Mouse (Mus musculus) right cerebral cortex, postnatal 36 days (tissue): Measurements from ENCODE around the gene Dpf2.

ENCODE experiments used
- DNase-seq, 2 experiments: peaks; one replicate each; pipeline ENCODE4 v3.0.0; 2022; ENCODE audit warnings: low spot score in 2 of 2, mixed read lengths in 1 of 2

The Dpf2 gene

DNA sequence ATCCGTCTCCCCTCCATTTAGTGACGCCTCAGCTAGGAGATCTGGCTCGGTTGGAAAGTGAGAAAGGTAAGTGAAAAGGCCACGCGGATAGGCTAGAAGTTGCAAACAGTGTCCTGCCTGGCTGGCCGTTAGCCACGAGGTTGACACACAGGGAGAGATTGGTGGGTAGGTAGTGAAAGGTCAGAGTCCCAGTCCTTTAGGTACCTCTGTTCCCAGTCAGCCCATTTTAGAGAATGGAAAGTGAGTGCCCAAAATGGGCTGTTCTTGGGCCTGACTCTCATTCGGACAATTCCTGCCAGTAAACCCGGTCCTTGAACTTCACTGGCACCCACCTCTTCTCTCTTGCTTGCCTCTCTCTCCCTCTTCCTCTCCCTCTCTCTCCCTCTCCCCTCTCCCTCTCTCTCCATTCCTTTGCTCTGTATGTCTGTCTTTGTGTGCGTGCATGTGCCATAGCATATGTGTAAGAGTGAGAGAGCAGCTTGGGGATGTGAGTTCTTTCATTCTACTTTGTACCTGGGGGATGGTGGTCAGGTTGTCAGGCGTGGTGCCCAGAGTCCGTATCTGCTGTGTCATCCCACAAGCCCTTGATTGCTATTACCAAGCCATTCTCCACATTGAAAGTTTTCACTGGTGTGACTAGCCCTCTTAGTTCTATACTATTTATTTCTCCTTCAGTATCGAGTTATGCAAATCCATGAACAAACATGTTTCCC is at the start of gene Dpf2:
Gene Dpf2 (minus strand): TSS at position 4 of the 713 bp plus-strand sequence.
- no peak for DNase-seq

DNA sequence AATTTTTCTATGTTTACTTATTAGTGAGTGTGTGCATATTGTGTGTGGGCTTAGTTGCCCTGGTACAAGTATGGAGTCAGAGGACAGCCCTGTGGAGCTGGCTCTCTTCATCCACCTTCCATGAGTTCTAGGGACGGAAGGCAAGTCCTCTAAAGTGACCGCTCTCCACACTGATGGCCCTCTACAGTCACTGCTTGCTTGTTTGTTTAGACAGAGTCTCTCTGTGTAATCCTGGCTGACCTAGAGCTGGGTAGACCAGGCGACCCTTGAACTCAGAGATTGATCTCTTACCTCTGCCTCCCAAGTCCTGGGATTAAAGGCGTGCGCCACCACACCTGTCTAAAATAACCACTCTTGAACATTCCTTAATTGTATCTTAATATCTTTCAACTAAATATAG is 44.6 kb upstream of the Dpf2 start:
- DNase-seq, result no peak

DNA sequence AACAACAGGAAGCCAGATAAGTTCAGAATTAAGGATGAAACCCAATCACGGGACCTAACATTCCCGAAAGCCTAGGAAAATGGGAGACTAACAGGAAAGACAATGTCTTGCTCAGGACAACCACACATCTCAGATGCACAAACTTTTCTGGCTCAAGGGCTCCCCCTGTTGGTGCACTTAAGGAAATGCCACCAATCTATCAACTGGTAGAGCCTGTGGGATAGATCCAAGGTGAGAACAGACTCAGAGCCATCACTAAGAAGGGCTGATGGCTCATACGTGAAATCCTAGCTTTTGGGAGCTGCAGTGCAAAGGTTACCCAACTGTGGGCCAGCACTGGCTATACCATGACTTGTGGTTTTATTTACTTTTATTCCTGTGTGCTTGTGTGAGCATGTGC is 43.9 kb upstream of the Dpf2 start:
- DNase-seq, result peak; percentile 17 to 22

DNA sequence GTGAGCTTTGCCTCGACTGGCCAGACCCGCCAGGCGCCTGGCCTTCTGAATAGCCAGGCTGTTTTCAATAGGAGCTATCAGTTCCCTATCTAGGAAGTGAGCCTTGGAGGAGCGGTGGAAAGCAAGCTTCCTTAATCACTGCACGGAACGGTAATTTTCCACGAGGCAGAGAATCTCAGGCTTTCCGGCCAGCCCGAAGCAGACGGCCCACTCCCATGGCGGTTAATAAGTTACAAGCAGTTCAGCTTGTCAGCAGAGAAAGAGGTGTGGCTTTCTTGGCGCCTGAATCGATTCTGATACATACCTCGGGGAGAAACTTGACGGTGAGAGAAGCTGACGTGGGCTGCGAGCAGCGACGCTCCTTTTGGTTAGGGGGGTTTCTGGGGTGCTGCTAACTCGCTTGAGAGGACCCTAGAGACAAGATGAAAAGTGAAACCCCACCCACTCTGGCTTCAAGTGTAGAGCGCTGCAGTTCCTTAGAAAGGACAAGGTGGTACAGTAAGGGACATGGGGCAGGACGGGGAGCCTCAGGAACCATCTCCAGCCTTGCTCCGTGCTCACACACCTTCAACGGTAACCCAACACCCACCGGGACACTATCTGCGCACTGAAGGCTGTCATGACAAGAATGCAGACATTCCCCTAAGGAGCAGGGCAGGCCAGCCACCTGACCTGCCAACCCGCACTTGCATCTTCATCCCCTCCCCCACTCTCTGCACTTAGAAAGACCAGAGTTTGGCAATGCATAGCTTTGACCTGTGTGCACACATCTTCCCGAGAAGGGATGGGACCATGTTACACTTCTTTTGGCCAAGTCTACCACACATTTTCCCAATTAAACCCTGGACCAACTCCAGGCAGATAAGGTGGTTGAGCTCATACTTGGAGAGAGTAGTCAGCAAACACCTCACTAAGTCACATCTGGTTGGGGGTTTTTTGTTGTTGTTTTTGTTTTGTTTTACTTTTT is 43.2 kb upstream of the Dpf2 start:
- DNase-seq, result no peak

DNA sequence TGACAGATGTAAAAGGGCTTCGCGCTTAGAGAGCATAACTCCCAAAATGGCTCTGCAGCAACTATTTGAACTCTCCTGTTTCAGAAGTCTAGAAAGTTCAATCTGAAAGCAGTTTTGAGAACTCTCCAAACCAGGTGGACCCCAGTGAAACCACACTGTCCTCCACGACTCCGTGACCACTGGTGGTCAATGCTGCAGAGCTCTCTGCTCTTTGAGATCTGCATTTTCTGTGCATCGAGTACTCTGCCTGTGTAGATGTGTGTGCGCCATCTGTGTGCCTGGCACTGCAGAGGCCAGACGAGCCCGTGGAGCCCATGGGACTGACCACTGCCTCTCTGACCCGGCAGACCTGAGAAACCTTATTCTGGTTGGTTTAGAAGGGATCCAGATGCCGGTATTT is 42.1 kb upstream of the Dpf2 start:
- no peak for DNase-seq

DNA sequence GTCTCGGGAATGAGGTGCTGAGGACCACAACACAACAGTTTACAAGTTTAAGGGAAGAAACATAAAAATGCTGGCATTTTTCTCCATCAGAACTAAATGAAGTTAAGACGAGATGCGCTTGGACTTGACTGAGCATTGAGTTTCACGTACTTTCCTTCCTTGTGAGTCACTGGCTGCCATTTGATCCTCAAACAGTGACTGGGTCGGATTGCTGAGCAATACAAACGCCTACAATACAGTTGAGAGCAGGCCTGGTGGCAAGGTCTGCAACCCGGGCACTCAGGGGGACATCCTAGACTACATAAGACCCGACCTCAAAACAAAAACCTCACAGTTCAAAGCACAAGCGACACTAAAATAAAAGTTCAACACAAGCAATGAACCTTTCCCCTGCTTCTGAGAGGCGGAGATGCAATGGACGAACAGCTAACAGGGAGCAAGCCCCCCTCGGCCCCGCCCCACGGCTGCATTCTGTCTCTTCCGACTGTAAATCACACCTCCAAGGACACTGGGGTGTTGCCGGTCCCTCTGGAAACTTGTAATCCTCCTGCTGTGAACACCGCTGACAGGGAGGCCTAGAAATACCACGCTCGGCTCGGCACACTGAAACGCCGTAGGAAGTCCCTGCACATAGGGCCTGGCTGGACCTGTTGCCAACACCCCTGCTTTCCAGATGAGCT is 41.4 kb upstream of the Dpf2 start:
- DNase-seq, result no peak

DNA sequence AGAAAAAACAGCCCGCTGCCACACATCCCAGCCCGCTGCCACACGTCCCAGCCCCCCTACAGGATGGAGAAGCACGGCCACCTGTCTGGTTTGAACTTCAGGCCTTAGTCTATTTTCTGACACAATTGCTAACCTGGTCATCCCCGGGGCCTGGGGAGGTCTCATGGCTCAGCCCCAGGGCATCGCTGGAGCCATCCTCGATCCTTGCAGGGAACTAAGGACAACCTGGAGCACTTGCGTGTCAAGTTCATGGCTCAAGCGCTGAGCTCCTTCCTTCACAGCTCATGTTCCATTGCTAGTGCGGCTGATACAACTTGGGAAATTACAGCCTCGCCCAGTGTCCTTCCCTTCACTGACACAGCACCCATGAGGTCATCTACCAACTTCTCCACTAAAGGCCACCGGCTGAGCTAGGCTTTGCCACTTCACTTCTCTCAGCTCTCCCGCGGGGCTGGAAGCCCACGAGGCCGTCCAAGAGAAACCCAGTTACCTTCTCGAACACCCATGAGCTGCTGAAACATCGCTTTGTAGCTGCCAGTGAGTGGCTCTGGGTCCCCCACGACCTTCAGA is 40.5 kb upstream of the Dpf2 start:
- no peak for DNase-seq

DNA sequence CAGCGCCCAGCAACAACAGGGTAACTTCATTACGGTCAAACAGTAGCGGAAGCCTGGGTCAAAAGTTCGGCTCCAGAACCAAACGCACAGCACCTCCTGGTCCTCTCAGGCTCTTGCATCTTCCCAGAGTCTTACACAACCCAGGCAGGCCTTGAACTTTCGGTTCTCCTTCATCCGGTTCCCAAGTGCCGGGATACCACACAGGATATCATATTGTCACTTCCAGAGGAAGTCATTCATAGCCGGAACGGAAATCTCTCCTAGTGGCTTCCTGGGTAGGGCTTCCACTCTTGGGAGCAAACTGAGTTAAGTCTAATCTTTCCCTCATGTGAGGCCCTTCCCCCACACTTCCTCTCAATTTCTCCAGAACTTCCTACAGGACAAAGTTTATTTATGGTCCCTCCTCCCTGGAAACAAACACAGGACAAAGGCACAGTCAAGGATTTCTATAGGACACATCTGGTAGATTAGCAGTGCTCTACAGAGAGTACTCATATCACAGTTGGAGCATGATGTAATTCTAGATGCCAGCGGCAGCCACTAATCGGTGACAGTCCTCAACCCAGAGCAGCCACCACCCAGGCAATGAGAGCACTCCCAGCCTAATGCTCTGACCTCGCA is 39.4 kb upstream of the Dpf2 start:
- DNase-seq, result no peak

DNA sequence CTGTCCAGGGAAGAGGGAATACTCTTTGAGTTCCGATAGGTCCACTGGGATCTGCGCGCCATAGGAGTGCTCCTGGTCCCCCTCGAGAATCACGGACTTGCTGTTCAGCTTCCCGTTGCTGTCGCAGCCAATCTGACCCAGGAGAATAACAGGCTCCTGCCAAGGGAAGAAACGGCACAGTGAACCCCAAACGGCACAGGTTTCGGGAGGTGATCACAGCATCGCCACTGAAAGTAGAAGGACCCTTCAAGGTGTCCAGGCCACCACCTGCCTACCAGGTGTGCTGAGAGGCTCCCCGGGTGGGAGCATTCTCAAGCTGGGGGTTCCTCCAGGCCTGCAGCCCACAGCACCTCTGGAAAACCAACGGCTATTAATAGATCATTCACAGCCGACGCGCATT is 38.8 kb upstream of the Dpf2 start:
- no peak for DNase-seq

DNA sequence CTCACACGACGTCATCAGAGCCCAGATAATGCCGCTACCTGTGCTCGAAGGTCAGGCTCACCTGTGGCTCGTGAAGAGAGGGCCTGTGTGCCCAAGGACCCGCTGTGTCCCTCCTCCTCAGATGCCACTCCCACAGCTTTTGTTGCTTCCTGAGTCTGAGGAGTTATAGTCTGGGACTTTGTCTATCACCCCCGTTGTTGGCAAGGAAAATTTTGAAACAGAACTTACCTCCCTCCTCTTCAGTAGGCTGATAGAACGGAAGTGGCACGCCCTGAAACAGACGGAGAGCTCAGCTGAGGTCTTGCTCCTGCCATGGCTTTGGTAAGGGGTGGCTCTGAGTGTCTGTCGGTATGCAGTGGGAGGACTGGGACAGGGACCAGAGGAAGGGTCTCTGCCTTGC is 37.4 kb upstream of the Dpf2 start:
- DNase-seq, result no peak

DNA sequence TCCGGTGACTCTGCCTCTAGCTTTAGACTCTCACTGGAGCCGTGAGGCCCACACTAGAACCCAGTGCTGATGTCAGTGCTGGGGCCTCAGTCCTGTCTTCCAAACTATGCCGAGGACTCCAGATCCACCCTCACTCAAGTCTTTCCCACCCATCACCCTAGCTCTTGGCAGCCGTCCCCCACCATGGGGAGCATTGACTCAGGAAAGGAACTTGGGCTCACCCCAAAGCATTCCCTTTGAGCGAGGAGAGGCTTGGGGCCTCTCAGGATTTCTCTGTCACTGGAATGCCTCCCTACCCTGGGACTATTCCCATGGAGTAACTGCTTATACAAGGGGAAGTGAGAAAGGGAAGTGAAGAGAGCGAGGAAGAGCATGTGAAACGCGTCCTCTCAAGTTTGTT is 33.1 kb upstream of the Dpf2 start:
- no peak for DNase-seq

DNA sequence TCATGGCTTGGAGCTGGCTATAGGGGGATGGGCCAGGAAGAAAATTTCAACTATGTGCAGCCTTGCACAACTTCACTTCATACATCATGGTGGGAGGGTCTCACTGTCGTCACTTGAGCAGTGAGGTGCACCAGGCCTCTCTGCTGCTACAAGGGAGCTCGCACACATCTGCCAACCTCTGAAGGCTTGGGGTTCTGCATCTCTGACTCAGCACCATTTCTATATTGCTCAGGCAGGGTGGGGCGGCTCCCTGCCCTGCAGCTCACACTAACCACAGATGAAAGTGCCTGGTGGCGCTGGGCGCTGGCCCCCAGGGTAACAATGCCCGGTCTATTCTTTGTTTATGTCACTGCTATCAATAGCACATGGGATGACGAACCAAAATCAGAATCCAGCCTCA is 32.2 kb upstream of the Dpf2 start:
- peak; percentile 16 to 26 for DNase-seq

DNA sequence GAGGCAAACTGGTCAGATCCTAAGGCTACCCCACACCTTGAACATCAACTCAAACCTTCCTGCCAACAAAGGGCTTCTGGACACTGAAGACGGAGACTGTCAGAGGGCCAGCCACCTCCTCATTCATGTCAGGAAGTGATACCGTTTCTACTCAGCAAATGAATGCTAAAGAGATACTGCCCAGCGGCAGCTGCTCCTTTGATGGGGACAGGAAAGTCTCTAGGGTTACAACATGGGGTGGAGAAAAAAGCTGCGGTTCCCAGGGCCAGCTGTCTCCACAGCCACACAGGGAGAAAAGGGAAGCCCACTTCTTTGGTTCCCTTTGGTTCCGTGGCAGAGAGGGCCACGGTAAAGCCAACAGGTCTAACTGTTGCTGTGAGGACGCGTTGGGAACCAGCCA is 31.3 kb upstream of the Dpf2 start:
- DNase-seq, result no peak

DNA sequence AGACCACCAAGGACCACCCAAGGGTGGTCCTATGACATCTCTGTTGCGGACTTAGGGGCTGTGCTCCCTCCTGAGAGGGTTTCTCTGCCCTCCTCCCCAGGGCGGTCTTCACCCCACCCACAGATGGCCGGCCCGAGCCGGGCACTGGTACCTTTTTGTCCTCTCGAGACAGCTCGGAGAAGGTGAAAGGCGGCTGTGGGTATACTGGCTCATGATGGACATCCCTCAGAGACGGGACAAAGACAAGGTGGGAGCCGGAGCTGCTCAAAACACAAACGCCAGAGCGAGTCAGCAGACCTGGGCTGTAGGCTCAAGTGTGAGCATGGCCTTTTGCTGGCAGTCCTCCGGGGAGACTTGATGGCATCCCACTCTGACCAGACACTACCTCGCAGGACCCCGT is 30.6 kb upstream of the Dpf2 start:
- no peak for DNase-seq

DNA sequence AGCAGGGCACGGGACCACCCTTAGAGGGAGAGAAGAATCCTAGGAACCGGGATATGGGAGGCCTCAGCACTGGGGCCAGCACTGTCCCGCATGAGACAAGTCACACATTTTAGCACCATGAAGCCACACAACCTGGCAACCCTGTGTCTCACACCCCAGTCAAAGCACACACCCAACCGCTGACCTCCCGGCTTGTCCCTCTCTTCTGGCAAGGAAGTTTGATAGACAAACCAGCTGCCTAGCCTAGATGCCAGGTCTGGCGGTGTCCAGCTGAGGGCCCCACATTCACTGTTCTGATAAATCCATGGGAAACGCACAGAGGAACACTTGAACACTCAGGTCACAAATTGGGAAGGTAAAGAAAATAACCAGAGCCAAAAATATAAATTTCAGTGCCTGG is 29.8 kb upstream of the Dpf2 start:
- no peak for DNase-seq

DNA sequence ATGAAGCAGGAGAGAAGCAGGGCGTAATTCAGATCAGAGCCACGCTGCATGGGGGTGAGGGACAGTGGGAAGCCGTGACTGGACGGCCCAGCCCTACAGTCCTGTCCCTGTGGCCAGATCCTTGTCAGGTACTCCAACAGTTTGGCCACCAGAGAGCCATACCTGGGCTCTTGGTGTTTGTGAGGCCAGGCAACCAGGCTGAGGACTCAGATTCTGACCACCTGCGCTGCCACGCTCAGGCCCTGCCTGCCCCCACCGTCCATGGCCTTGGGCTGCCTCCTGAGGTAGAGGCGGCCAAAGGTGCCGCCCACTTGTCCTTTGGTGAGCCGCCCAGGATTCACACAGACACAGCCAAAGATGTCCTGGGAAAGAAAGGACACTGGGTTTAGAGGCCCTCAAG is 27.8 kb upstream of the Dpf2 start:
- no peak for DNase-seq

DNA sequence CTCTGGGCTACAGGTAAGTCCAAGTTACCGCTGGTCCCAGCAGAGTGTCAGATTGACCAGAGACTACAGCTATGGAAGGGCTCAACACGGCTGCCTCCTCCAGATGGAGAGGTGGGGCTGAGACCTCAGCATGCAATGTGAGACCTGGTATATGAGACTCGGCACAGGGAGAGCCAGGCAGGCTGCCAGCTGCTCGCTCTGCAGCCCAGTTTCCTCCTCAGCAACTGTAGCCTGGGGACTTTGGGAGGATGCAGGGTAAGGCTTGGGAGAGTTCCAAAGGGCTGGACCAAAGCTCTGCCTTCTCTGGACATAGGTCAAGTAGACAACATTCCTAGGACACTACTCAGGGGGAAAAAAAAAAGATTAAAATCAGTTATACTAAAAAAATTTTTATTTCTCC is 27.4 kb upstream of the Dpf2 start:
- peak in 1 of 2 experiments; percentile 20 for DNase-seq

DNA sequence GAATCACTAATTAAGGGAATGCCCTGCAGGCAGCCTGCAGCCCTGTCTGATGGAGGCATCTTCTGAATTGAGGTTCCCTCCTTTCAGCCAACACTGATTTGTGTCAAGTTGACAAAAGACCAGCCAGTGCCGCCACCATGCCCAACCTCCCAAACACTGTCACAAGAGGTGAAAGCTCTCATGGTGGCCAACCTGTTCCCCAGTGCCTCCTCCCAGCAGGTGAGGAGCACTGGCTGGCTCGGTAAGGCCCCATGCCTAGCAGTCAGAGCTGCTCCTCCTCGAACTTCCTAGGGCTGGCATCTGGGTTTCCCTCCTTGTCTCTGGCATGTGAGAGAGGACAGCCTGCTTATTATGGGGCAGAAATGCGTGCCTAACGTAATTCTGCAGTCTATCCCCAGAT is 26.9 kb upstream of the Dpf2 start:
- no peak for DNase-seq

DNA sequence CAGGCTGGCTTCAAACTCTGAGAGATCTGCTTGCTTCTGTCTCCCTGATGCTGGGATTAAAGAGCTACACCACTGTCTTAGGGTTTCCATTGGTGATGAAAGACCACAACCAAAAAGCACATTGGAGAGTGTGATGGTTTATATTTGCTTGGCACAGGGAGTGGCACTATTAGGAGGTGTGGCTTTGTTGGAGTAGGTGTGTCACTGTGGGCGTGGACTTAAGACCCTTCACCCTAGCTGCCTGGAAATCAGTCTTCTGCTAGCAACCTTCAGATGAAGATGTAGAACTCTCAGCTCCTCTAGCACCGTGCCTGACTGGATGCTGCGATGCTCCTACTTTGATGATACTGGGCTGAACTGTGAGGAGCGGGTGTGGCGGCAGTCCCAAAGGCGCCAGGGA is 25.7 kb upstream of the Dpf2 start:
- no peak for DNase-seq

DNA sequence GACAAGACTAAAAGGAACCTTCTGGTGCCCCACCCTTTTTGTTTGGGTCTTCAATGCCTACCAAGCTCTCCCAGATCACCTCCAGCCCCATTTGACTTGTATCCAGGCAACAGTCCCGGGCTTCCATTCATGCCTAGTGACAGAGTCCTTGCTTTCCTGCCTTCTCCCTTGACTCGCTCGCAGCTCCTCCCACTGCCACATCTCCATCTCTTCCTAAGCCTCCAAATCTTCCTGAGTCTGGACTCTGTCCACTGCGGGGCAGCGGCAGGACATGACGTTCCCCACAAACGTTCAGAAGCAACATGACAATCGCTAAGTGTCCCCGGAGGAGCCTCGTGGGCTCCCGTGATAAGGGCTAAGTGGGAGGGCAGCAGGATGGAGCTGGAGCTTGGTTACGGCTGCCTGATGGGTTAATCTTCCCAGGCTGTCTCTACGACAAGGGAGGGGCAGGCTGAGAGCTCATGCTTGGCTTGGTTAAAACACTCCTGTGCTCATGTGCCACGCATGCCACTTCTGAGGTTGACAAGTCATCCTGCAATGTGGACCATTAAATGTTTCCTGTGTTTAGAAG is 25.1 kb upstream of the Dpf2 start:
- DNase-seq, result no peak

DNA sequence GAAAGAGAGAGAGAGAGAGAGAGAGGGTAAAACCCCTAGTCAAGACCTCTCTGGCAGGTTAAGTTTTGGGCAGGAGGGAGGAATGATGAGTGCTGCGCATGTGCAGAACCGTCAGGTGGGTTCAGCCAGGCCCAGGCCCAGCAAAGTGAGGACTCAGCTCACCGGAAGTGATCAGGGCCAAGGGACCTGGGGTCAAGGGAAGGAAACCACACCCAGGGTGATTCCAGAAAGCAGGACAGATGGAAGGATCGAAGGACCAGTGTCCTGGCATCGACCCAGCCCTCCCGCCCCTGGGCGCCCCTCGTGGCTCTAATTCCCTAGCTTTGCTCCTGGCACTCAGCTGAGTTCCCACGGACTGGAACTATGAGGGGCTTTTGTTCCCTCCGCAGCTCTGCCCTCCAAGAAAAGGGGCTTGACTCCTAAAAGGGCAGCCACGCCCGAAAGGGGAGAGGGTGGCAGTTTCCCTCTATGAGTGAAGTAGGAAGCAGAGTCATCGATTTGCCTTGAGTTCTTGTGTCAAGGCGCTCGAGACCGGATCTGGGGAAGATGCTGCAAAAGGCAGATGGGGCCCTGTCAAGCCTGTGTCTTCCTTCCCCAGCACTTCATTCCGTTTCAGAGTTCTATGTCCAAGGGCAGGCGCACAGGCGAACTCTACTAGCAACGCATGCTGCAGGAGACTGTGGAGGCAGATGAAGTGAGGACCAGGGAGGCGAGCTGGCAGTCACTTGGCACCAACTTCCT is 24.5 kb upstream of the Dpf2 start:
- no peak for DNase-seq
